Mouse (Mus musculus) cerebellum, postnatal 36 days (tissue): Measurements from ENCODE around the gene Oaz3.

Experiments
- DNase-seq, 2 experiments: peaks; one replicate each; pipeline ENCODE4 v3.0.0; 2021 to 2022; ENCODE audit warnings: mixed read lengths in 2 of 2

The Oaz3 gene

DNA sequence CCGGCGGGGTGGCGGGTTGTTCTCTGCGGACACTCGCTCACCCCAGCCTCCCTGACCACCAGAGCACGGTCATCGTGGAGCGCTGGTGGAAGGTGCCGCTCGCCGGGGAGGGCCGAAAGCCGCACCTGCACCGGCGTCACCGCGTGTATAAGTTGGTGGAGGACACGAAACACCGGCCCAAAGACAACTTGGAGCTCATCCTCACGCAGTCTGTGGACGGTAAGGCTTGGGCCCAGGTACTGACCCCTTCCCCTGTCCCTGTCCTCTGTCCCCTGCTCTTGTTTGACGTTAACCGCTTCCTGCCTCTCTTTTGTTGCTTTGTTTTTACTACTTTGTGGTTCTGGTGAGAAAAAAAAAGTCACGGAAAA is at the start of gene Oaz3:
TSS of gene Oaz3 (minus strand) at position 319 of the 368 bp plus-strand sequence.
- DNase-seq: no peak

DNA sequence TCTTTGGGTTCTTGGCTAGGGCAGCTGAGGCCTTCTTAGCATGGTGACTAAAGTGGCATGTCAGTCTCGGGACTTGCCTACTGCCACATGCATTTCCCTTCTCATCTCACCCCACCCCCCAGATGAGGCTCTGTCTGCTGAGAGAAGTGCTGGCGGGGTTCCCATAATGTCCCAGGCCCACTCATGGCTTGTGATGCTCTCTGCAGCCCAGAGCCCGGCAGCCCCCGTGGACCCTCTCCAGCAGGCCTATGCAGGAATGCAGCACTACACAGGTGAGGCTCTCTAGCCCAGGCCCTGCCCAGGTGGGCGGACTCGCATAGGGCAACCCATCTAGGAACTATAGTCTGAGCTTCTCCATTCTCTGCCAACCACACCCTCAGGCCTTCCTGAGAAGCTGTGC is 43.9 kb upstream of the Oaz3 start:
- DNase-seq: no peak

DNA sequence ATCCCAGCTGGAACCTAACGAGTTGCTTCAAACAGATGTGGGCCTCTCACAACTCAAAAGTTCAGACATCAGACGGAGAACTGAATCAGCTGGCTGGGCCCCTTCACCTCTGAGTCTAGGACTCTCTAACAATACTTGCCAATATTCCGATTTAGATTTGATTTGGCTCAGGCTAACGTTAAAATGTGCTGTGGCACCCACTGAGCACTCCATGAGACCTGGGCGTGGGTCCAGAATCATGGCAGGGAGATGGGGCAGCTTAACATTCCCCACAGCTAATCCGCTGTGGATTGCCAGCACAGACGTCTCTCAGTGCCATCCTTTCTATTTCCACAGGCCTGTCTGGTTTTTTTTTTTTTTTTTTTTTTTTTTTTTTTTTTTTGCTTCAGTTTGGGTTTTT is 42.2 kb upstream of the Oaz3 start:
- DNase-seq: no peak

DNA sequence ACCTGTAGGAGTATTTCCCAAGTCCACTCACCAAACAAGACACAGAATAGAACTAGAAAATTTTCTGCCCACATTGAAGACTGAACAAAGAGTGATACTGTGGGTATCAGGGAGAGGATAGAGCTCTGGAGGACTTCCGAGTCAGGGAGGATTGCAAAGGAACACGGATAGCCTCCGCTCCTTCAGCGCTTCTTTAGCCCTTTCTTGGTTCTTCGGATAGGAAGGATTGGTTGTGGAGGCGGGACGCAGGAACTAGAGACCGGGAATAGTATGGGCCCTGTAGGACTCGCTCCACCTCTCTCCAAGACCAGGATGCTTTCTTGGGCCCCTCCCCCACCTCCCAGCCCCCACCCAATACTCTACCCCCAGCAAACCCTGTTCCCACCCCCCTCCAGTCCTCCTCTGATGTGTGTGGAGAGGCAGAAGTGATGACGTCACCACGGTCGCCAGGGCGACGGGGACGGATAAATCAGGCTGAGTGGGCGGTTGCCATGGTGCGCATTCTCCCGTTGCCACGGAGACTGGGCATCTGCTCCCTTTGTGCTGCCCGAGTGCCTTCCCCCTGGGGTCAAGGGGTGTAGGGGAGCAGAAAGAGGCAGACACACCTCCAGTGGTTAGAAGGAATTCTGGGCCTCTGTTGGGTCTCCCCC is 40.2 kb upstream of the Oaz3 start:
- peak; percentile 75 to 76 for DNase-seq

DNA sequence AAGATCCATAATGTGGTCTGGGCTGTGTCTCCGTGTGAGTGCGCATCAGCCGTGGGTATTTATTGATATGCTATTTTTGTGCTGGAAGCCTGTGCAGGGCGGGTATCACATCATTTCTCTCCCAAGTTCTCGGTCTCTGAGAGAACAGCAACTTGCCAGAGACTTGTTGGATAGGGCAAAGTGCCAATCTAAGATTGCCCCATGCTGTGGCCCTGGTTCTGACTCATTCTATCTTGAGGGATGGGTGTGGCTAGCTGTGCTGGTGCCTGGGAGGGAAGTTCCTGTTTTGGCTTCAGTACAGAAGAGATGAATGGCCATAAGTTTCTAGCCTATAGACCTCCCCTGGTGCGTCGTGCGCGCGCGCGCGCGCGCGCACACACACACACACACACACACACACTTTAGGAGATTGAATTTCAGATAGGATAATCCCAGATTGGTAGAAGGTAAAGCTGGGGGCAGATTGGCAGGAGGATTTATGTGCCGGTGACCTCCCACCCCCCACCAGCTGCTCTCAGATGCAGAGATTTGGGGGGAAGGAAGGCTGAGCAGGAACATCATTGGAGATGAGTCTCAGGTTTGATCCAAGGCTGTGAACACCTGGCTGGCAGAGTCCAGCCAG is 39.2 kb upstream of the Oaz3 start:
- peak; percentile 40 to 50 for DNase-seq

DNA sequence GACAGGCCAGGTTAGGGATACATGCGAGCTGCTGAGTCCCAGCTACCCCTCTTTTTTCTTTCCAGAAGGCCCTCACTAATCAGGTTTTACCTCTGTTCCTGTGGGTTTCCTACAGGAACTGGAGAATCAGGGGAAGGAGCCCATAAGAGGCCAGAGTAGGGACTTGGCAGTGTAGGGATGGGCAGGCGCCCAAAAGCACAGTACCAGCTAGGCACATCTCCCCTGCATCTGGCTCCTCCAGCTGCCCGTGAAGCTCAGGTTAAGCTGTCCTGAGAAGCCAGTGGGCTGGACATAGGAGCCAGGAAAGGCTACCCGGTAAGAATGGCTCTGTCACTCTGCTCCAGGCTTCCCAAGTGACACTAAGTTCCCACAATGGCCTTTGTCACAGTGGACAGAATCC is 37.7 kb upstream of the Oaz3 start:
- DNase-seq: no peak

DNA sequence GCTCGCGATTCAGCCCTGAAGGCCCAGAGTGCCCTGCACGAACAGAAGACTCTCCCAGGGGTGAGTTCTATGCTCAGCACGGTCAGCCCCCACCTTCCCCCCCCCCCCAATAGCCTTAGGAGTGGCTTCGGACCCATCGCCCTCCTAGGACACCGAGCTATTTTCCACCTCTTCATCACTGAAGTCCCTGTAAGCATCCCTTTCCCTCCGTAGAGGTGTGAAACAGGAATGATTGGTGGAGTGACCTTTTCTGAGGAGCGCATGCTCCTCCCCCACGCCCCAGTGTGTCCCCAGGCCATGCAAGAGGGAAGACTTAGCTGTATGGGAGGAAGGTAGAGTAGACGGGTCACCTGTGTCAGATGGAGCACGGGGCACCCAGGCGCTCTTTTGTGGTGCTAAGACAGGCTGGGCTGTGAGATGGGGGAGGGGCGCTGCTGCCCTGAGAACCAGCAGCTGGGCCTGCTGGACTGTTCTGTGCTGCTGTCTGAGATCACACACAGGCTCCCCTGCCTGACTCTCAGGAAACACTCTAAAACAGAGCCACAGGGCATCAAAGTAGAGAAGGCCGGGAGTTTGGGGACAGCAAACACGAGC is 36.7 kb upstream of the Oaz3 start, which contains the start of gene Riiad1:
TSS of gene Riiad1 (minus strand) at position 51 of the 594 bp plus-strand sequence.
- DNase-seq: no peak

DNA sequence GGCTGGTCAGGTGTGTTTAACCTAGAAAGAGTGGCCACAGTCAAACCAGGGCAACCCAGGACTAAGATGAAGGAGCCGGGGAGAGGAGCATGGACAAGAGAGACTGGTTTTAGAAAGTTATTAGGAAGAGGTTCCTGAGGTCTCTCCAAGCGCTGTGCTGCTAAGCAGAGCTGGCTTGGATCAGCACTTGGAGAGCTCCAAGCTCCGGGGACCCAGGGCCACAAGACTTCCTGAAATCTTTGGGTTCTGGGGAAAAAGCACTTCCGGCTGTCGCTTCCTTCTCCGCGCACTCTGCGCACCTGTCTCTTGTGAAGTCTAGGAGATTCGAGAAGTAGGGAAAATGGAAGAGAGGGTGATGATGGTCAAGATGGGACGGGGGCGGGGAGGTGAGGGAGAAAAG is 35.8 kb upstream of the Oaz3 start:
- DNase-seq: no peak

DNA sequence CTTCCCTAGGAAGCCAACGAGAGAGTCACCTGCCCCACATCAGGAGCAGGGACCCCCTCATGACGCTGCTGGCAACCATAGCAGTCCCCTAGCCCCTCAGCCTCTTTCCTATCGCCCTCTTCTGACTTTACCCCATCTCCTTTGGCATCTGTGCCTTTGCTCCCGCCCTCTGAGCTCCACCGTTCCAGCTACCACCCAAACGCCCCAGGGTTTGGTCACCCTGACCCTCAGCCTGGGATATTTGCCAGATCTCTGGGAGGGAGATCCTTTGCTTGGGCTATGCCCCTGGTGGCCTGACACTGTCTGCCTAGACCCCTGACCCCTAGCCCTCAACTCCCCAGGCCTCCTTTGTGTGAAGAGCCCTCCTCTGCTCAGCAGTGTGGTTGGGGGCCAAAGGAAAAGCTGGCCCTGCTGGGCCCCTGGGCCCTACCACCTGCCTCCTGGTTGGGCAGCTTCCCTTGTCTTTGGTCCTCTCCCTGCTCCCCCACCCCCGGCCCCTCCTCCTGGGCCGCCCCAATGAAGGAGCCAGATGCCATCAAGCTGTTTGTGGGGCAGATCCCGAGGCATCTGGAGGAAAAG is 35.0 kb upstream of the Oaz3 start:
- no peak for DNase-seq

DNA sequence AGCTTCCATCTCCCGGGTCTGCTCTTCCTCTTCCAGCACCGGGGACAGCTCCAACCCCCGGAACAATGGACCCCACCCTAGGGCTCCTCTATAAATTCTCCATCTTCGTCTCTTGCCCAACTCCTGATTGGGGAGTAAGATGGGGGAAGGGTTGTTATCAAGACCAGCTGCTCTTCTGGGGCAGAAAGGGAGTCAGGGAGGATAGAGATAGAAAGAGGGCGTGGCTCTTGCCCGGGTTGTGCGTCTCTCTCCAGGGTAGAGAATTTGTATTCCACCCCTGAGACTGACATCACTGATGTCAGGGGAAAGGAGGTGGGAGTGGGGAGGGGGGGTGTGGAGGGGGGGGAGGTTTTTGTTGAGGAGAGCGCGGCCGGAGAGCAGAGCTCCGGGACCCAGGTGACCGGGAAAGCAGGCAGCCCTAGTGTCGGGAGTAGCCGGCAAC is 34.3 kb upstream of the Oaz3 start, which contains the start of gene Celf3:
TSS of gene Celf3 (plus strand) at position 315 of the 442 bp plus-strand sequence.
- peak; percentile 80 for DNase-seq

DNA sequence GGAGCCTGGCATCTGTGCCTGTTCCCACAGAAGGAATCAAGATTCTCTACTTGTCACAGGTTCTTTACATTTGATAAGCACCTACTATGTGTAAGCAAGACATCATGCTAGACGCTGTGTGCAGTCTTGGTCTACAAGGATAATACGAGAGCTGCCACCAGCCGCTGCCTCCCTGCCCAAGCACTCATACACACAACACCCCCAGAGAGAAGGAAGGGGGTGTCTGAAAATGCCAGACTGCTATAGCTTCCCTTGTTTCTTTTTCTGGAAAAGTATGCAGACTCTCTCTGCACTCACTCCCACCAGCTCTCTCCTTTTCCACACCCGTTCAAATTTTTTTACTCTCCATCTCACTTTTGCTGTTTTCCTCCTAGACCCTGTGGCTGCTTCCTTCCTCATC is 33.7 kb upstream of the Oaz3 start:
- DNase-seq: peak in 1 of 2 experiments; percentile 37

DNA sequence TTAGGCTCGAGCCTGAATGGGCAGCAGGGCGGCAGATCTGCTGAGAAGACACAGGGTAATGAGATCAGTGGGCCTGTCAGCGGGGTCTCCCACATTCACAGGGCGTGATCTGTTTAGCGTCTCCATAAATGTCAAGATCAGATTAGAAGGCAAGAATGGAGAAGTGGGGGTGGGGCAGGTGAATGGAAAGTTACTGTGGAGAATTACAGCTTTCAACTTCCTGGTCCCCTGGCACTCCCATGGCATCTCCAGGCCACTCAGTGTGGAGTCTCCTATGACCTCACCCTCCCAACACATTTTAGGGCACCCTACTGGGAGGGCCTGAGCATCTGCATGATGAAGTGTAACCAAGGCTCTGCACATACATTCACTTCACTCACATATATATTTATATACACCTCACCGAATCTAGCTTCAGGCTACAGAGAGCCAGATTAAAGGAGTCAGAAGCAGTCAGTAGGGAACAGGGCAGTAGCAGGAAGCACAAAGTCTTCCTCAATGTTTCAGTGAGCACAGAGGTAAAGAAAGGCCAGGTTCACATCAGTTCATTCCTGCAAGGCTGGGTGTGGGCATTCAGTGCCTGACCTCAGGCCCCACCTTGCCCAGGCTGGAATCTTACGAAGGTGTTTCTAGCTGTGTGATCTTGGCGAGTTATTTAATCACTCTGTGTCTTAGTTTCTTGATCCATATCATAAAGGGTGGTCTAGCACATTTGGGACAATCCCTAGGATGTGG is 32.8 kb upstream of the Oaz3 start:
- DNase-seq: no peak

DNA sequence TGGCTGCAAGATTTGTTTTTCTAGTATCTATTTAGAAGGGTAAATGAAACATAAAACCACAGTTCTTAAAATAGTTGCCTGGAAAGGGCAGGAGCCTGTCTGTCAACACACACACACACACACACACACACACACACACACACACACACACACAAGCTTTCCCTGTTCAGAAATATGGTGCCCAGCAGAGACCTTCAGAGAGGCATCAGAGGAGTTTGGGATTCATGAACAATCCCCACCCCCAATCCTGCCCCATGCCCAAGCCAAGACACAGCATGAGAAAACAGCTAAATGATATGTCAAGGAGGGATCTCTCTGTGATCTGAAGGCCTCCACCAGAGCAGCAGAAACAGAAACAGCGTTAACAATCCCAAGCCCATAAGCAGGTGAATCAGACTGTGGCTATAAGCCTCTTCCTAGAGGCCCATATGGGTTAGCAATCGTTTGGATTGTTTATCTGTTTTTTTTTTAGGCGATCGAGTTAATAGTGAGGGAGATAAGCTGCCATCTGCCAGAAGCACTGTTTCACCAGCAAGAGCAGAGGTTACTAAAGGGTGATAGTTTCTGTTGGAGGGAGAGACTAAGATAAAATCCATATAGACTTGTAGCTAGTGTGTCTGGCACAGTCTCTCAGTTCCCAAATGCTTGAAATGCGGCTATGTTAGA is 30.0 kb upstream of the Oaz3 start:
- no peak for DNase-seq

DNA sequence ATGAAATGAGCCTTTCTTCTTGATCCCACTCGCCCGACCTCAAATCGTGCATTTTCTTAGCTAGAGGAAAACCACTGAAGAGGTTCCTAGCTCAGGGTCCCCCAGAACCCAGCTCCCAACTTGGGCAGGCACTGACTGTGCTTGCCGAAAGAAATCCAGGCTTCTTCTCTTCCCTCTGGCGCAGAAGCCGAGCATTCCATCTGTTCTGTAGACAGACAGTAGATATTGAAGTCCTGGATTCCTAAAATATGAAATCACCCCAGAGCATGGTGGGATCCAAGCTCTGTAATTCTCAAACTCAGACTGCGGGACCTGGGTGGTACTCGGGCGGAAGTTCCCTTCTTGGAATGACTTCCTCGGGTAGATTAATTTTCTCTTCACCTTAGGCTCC is 29.4 kb upstream of the Oaz3 start:
- no peak for DNase-seq

DNA sequence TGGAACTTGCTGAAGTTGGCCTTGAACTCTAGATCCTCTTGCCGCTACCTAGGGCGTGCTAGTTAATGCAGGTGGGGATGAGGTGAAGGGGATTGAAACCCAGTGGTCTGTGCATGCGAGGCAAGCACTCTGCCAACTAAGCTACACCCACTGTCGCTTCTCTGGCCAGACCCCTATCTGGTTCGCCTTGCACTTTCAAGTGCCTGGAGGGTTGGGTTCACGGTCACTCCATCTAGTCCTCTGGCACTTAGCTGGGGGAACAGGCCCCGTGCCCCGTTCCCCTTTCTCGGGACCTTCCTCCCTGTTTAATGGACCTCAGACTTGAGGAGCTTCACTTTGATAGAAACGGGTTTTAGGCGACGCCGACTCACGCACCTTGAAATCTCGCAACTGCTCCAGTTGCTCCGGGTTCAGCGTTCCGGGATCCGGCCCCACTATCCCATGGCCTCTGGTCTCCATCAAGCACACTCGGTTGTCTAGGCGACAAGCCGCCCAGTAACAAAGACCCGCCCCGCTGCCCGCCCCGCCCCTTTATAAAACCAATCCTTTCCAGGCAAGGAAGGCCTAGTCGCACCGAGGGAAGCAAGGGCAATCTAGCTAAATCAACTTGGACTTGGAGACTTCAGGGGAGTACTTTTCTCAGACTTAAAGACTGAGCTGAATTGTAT is 28.9 kb upstream of the Oaz3 start:
- no peak for DNase-seq

DNA sequence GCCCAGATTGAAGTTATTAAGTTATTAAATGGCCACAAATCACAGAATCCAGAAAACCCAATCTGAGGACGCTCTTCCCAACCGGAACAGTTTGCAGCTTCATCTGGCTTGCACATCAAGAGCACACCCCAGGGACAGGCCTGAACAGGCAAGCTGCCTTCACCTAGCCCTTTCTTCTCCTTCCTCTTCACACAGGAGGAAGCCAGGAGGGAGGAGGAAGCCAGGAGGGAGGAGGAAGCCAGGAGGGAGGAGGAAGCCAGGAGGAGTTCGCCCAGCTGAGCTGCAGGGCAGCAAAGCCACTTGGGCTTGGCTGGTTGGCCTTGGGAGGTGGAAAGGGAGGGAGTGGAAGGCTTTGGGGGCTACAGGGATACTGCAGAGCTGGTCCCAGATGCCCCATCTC is 25.2 kb upstream of the Oaz3 start:
- no peak for DNase-seq

DNA sequence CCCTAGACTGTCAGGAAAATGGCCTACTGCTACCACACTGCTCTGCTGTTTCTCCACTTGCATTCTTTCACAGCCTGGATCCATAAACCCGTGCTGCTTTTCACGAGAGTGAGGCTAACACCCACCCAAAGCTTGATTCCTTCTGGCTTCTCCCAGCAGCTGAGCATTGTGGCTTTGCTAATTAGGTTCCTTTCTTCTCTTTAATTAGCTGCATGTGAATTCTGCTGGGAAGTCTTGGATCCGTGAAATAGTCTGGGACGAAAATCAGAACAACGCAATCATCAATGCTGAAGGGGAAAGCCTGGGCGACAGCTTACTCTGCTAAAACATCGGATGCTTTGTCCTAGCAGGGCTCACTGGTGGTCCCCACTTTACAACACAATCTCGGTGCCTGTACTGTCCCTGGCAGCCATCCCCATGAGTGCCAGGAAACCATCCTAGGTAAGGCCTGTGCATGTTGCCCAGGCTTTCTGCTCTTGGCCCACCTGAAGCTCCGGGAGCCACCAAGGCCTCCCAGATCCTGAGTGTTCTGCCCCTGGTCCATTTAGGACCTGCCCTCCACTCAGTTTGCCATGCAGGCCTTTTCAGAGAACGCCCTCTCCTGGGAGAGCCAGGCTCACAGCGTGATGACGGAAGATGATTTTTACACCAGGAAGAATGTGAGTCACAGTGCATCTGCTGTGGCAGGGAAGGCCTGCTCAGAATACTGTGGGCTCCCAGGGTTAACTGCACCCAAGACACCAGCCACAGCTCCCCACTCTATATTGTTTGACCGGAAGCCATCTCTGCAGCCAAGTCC is 22.1 kb upstream of the Oaz3 start:
- no peak for DNase-seq

DNA sequence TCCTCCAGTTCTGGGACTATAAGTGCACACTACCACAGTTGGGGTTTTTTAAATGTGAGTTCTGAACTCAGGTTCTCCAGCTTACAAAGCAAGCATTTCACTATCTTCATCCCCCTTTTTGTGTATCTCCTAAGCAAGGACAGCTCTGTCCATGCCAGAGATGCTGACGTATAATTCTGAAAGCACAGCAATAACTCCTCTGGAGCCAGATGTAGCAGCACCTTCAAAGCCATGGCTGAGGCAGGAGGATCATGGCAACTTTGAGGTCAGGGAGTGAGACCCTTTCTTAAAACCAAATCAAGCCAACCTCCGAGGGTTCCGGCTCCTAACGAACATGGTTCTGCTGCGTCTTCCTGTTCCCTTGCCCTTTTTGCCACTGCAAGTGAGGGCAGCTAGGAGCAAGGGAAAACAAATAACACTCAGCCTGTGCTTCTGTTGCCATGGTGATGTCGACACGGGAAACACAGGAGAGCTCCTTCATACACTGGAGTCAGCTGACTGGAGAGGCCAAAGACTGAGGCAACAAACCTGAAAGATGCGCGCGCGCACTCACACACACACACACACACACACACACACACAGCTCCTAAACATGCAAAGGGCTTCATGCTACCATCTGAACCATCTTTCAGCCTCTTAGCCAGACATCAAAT is 20.3 kb upstream of the Oaz3 start:
- no peak for DNase-seq

DNA sequence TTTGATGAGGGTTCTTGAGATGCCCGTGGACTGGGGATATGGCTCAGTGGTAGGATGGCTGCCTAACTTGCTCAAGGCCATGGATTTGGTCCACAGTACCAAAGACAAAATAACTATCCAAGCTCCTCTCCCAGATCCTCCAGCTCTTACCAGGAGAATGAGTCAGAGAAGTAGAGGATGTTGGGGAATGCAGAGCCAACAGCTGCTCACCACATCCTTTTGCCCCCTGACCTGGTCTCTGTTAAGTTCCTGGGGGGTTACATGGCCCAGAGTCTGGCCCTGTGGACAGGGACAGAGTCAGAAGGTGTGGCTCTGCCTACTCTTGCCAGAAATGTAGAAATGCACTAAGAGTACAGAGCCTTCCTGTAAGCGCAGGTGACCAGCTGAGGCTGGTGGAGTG is 16.1 kb upstream of the Oaz3 start:
- DNase-seq: no peak

DNA sequence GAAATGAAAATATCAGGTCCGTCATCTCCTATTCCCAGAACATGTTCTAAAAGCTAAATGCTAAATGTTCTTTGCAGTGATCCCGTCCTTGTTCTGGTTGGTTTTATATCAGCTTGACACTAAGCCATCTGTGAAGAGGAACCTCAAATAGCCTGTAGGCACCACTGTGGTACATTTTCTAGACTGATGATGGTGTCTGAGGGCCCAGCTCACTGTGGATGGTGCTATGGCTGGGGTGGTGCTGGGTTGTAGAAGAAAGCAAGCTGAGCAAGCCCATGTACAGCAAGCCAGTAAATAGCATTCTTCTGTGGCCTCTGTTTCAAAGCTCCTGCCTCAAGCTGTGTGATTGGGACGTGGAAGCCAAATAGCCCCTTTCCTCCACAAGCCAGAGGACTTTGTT is 13.3 kb upstream of the Oaz3 start:
- DNase-seq: no peak

DNA sequence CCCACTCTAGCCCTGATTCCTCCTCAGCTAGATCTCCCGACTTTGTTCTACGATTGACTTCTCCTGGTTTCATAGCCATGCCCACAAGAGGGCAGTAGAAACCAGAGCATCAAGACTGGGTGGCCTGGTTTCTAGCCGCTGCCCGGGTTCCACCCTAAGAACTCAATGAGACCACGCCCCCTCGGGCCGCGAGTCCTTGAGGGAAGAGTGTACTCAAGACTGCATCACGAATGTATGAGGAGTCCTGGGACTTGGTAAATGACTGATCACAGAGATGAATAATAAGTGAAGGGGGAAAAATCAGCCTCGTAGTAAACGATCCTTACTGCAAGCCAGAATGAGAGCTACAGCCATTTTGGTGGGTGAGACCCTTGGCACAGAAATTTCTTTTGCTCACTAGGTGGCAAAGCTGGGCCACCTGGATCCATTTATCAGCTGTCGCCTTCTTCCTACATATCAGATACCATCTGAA is 12.8 kb upstream of the Oaz3 start:
- peak; percentile 77 to 84 for DNase-seq
